Mouse (Mus musculus): ENCODE results near the gene Iqschfp.

The Iqschfp gene

GRCm38 (mm10) chr3:68493170-68493585 lies 601.1 kb downstream of the Iqschfp start:
- DNase-seq (ENCODE audit: low spot score in 2 of 2): peak in 1 of 2 experiments; percentile 9

DNA sequence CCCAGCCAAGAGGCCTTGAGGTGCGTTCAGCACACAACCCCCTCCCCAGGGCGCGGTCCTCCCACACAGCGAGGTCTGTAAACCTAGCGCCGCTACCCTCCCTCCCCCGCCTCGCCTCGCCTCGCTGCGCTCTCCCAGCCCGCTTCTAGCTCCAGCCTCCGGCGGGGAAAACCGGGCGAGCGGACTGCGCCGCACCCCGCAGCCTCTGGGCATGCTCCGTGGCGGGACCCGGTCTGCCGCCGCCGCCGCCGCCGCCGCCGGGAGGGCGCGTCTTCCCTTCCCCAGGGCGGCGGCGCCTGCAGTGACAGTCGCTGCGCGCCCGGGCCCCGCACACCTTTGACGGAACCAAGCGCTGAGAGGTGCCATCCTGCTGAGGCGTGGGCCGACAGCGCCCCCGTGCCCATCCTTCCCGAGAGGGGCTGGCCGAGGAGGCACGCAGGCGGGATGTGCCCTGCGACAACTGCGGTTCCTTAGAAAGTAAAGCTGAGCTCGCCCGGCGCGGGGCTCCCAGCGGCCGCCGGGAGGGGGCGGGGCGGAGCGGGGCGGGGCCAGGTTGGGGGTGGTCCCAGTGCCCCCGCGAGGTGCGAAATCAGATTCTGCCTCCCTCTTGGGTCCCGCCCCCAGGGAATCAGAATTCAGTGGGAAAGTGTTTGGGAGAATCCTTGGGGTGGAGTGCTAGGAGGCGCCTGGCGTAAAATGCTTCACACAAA lies 601.7 kb downstream of the Iqschfp start:
- DNase-seq (ENCODE audit: low spot score in 2 of 2): peak; percentile 41 to 58

DNA sequence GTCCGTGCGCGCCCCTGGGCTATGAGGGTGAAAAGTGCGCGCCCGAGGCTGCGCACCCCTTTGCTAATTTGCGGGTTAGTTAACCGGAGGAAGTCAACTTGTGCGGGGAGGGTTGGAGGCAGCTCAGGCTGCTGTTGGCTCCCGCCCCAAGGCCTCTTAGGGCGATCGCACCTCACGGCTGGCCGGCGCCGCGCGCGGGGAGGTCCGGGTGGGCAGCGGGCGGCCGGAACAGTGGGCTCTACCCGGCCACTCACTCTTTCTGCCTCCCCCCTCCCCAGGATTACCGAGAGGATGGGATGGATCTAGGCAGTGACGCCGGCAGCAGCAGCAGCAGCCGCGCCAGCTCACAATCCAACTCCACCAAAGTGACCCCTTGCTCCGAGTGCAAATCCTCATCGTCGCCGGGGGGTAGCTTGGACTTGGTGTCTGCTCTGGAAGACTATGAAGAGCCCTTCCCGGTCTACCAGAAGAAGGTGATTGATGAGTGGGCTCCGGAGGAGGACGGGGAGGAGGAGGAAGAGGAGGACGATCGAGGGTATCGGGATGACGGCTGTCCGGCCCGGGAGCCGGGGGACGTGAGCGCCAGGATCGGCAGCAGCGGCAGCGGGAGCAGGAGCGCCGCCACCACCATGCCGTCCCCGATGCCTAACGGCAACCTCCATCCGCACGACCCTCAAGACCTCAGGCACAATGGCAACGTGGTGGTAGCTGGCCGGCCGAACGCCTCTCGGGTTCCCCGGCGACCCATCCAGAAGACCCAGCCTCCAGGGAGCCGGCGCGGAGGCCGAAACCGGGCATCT lies 602.5 kb downstream of the Iqschfp start:
- DNase-seq (ENCODE audit: low spot score in 2 of 2): peak in 1 of 2 experiments; percentile 29

GRCm38 (mm10) chr3:68495096-68495735 lies 603.2 kb downstream of the Iqschfp start:
- no peak for DNase-seq (ENCODE audit: low spot score in 2 of 2)

DNA sequence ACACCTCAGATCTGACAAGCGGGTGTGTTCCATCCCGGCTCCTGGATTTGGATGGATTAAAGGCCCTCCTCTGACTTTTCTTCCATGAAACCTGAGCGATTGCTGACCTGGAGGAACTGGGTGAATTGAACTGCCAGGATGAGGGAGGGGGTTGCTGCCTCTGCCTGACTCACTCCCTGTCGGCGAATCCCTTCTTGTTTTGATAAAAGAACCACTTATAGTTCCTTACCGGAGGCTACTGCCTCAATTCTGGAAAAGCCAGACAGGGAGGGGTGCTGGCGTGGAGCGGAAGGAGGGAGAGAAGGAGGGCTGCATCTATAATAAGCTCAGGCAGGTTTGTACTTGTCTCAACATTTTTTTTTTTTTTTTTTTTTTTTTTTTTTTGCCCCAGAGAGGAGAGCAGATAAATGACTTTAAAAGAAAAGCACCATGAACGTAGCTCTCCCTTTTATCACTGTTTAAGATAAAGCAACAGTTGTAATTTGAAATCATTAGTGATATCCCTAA lies 603.8 kb downstream of the Iqschfp start:
- DNase-seq (ENCODE audit: low spot score in 2 of 2): no peak

GRCm38 (mm10) chr3:68496513-68496912 lies 604.5 kb downstream of the Iqschfp start:
- DNase-seq (ENCODE audit: low spot score in 2 of 2): no peak

DNA sequence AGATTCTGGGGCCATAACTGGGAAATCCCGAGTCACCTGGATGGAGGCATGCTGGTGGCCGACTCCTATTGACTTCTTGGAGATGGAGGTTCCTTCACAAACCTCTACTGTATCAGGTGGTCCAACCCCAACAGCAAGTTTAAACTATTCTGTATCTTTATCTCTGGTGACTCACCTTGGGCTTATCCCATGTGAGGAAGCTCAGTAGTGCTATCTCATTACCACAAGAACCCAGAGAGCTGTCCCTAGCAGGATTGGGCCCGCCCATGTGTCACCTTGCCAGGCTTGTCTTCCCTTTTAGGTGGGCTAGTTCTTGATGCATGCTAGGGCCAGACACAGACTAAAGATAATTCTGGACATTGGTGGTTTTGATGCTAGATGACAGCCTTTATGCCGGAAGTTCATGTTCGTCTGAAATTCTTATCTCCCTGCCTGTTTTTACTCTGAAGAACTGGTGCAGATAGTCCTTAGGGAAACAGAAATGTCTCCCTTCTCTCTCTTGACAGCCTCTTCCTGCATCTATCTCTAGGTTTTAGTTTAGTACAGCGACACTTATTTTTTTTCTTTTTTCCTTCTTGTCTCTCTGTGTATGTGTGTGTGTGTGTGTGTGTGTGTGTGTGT lies 607.6 kb downstream of the Iqschfp start:
- no peak for DNase-seq (ENCODE audit: low spot score in 2 of 2)

DNA sequence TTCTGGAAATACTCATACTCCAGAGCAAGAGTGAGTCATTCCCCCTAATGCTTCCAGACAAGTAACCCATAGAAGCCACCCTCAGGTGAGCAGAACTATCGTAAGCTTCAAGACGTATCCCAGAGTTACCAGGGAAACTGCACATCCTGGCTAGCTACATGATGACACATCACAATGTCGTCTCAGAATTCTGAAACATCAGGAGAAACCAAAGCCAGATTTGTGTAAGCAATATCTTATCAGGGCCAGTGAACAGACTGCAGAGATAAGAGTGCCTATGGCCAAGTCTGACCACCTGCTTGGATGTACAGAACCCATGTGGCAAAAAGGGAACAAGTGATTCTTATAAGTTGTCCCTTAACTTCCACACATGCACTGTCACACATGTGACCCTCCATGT lies 612.8 kb downstream of the Iqschfp start:
- peak in 1 of 2 experiments; percentile 9 for DNase-seq (ENCODE audit: low spot score in 2 of 2)

- DNase-seq (ENCODE audit: low spot score in 2 of 2): no peak
Observed at GRCm38 (mm10) chr3:68506769-68507318, 614.8 kb downstream of the Iqschfp start.

GRCm38 (mm10) chr3:68508629-68509028 lies 616.6 kb downstream of the Iqschfp start:
- DNase-seq (ENCODE audit: low spot score in 2 of 2): no peak

GRCm38 (mm10) chr3:68510872-68511271 lies 618.8 kb downstream of the Iqschfp start:
- no peak for DNase-seq (ENCODE audit: low spot score in 2 of 2)

GRCm38 (mm10) chr3:68511744-68512143 lies 619.7 kb downstream of the Iqschfp start:
- DNase-seq (ENCODE audit: low spot score in 2 of 2): no peak

- no peak for DNase-seq (ENCODE audit: low spot score in 2 of 2)
Observed at GRCm38 (mm10) chr3:68512327-68512726, 620.3 kb downstream of the Iqschfp start.

DNA sequence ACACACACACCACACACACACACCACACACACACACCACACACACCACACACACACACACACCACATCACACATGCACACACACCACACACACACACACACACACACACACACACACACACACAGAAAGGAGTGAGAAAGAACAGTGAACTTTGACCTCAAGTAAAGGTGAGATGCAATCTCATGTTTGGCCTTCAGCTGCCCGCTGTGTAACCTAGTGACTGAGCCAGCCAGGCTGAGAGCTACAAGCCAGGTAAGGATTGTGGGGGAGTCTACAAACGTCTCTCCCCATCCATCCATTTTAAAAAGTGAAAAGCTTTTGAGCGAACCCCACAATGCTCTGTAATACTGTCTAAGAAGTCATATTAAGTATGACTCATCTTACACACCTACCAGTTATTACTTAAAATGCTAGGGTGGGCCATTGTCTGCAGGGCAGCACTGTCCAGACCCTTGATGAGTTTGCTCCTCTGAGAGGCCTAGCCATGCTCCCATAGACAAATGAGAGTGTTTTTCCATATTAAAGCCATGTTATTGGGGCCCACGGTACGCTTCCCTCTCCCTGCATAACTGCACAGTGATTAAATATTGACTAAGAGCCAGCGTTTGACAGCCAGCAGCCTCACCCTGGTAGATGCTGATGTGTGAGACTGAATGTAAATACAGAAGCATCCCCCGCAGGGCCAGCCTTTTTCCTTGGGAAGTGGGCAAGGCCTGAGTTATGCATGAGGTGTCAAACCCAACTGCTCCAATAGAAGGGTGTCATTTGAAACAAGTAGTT lies 621.5 kb downstream of the Iqschfp start:
- DNase-seq (ENCODE audit: low spot score in 2 of 2): no peak

DNA sequence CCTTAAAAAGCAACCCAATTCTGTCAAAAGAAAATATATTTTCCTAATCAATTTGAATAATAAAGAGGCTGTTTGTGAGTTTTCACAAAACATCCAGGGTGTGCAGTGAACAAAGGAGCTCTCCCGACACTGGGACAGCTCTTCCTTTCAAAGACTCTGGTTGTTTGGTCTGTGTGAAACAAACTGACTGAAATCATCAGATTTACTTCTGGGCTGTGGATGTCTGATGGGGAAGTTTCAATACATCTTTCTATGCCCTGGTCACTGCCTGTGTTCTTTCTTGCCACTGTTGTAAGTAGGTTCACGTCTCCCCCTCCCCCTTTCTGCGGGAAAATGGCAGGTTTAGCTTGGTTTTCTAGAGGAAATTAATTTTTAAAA lies 622.1 kb downstream of the Iqschfp start:
- no peak for DNase-seq (ENCODE audit: low spot score in 2 of 2)

DNA sequence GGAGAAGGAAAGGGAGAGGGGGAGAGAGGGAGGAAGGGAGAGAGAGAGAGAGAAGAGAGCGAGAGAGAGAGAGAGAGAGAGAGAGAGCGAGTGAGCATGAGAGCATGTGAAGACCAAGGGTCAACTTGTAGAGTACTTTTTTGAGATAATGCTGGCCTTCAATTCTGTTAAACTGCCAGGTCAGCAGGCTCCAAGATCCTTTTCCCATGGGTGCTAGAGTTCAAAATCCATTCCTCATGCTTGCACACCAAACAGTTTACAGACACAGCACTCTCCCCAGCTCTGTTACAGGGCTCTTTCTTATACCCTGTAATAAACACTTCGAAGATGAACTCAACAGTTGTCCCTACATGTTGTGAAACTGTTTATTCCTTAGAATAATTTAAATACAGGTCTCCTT lies 622.7 kb downstream of the Iqschfp start:
- DNase-seq (ENCODE audit: low spot score in 2 of 2): no peak

- no peak for DNase-seq (ENCODE audit: low spot score in 2 of 2)
Observed at GRCm38 (mm10) chr3:68516393-68517081, 624.5 kb downstream of the Iqschfp start.

- no peak for DNase-seq (ENCODE audit: low spot score in 2 of 2)
Observed at GRCm38 (mm10) chr3:68517236-68517635, 625.2 kb downstream of the Iqschfp start.

DNA sequence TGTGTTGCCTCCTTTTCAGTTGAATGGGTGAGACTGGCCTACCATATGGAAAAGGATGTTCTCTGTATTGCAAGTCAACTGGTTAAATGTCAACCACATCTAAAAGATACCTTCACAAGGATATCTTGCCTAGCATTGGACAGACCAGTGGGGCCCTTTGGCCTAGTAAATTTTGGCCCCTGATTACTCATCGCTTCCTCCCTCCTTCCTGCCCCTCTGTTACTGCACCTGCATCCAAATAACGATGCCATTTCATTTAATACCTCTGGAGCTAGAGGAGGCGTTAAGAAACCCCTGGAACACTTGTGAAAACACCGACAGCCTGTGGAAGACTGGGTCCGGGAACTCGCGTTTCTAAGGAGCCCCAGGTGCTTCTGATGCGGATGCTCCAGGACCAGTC lies 626.0 kb downstream of the Iqschfp start:
- no peak for DNase-seq (ENCODE audit: low spot score in 2 of 2)

DNA sequence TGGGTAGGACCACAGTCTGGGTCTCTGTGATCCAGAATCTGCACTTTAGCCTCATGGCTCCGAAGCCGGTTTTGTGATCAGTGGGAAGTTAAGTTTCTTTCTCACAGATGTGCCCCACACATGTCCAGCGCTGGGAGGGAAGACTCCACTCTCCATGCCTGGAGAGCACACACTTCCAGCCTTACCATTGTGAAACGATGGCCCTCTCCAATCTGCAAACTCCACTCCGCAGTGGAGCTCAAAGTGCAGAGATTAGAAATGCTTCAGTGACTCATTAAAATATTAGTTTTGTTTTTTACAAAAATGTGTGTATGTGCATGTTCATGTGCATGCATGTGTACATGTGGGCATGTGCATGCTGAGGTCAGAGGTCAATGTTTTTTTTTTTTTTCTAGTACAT lies 626.6 kb downstream of the Iqschfp start:
- DNase-seq (ENCODE audit: low spot score in 2 of 2): no peak
